ENCODE assay signal across 32 mouse cellular contexts in genomic region chr7:12957511-12957910, GRCm38 (mm10). TPM values are rescaled to one million over a fixed set of nuclear protein-coding genes. Genes with fewer than 3 reads are reported as not detected.
"Had no signal": no experiment of that assay in that cellular context is flagged by ENCODE, and none has a peak within 500 bp of the region (broad histone marks: within the 10 kb centered on the region; RNA-seq: fewer than 3 reads in every experiment).

No protein-coding gene starts in this region.

- H3K27ac ChIP-seq: heart, adult 2 months; heart, embryonic 13.5 days; heart, embryonic 15.5 days; hindbrain, embryonic 13.5 days; hindbrain, embryonic 15.5 days; hindbrain, postnatal 0 days; kidney, embryonic 15.5 days; kidney, postnatal 0 days; limb, embryonic 13.5 days; limb, embryonic 15.5 days; liver, embryonic 12.5 days had no signal

- DNase-seq: gastrocnemius, postnatal 10 days; gastrocnemius, postnatal 25 days; heart, adult 11 months; heart, adult 2 months; heart, postnatal 14 days; heart, postnatal 36 days; kidney, adult 11 months; kidney, adult 2 months; kidney, adult 9 months; kidney, postnatal 14 days; kidney, postnatal 36 days; layer of hippocampus, adult 9-11 months; layer of hippocampus, postnatal 36 days; left cerebral cortex, postnatal 4 days had no signal

- H3K4me3 ChIP-seq: heart, adult 2 months; heart, embryonic 13.5 days; heart, embryonic 15.5 days; hindbrain, embryonic 13.5 days; hindbrain, embryonic 15.5 days; kidney, embryonic 15.5 days; limb, embryonic 13.5 days; limb, embryonic 15.5 days; liver, embryonic 12.5 days had no signal

- H3K36me3 ChIP-seq: heart, embryonic 13.5 days; heart, embryonic 15.5 days; hindbrain, embryonic 13.5 days; hindbrain, embryonic 15.5 days; kidney, embryonic 15.5 days; limb, embryonic 13.5 days; limb, embryonic 15.5 days; liver, embryonic 12.5 days had no signal

- H3K9me3 ChIP-seq: heart, embryonic 13.5 days; heart, embryonic 15.5 days; hindbrain, embryonic 13.5 days; hindbrain, embryonic 15.5 days; kidney, embryonic 15.5 days; limb, embryonic 13.5 days; limb, embryonic 15.5 days; liver, embryonic 12.5 days had no signal

- H3K27me3 ChIP-seq: heart, embryonic 13.5 days; heart, embryonic 15.5 days; hindbrain, embryonic 13.5 days; hindbrain, embryonic 15.5 days; kidney, embryonic 15.5 days; limb, embryonic 13.5 days; limb, embryonic 15.5 days; liver, embryonic 12.5 days had no signal

- H3K4me1 ChIP-seq: limb, embryonic 15.5 days had no signal

- ATAC-seq: hindbrain, postnatal 0 days; intestine, embryonic 16.5 days; liver, embryonic 12.5 days had no signal

RNA-seq across cellular contexts. Expression of gene Slc27a5, which starts 40.5 kb away (rescaled TPM):
- total RNA-seq: gastrocnemius, postnatal 25 days; heart, adult 2 months; heart, postnatal 14 days; heart, postnatal 36 days; hematopoietic stem cell, adult 5-6 weeks; left cerebral cortex, postnatal 25 days had no signal
- polyA plus RNA-seq: heart, embryonic 11.5 days; heart, embryonic 15.5 days; heart, postnatal 0 days; hindbrain, embryonic 11.5 days; intestine, embryonic 14.5 days; limb, embryonic 11.5 days had no signal
